Mouse (Mus musculus): ENCODE data around the gene Ubqln1.
"Not testable (repeated sequence)": the region's sequence is repeated elsewhere in the genome, so short reads cannot be mapped to it uniquely, and the experiment has no call there.

Ubqln1 gene

DNA sequence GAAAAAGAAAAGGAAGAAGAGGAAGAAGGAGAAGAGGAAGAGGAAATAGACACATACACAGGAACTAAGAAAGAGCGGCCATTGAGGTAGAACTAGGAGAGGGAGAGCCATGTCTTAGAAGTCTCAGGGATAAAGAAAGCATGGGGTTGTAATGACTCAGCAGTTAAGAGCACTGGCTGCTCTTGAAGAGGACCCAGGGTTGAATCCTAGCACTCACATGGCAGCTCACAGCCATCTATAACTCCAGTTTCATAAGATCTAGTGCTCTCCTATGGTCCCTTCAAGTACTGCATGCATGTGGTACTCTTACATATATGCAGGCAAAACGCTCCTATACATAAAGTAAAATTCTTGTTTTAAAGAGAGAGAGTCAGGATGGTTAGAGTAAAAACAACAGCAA is 59.4 kb downstream of the Ubqln1 start:
- DNase-seq (ENCODE audit: low read depth, low spot score) = no peak

DNA sequence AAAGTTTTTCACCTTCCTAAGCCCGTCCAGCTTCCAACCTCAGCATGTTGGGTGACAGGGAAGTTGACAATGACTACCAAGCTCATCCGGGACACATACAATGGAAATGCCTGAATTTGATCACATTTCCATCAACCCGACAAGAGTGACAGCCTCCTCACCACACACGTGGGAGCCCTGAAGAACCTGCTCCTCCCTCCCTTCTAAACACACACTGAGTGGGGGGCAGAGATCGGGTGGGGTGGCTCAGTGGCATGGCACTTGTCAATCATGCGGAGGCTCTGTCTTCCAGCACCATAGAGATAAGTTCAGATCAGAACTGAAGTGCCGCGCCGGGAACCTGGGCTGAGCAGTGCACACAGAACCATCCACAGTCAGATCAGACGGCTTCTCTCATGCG is 65.0 kb downstream of the Ubqln1 start:
- DNase-seq (ENCODE audit: low read depth, low spot score) = no peak

DNA sequence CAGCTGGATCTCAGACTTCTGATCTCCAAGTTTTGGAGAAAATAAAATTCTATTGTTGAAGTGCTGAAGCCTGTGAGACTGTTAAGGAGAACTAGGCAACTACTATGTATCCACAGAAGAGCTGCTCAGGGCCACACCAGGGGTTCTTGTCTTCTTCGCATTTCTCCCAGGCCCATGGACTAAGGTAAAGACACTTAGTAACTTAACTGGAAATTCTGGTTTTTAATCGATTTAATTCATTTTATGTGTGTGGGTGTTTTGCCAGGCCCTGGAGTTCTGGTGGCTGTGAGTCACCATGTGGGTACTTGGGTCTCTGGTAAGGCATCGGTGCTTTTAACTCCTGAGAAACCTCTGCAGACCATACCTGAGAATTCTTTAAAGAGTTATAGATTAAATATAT is 65.8 kb downstream of the Ubqln1 start:
- DNase-seq (ENCODE audit: low read depth, low spot score) = no peak

DNA sequence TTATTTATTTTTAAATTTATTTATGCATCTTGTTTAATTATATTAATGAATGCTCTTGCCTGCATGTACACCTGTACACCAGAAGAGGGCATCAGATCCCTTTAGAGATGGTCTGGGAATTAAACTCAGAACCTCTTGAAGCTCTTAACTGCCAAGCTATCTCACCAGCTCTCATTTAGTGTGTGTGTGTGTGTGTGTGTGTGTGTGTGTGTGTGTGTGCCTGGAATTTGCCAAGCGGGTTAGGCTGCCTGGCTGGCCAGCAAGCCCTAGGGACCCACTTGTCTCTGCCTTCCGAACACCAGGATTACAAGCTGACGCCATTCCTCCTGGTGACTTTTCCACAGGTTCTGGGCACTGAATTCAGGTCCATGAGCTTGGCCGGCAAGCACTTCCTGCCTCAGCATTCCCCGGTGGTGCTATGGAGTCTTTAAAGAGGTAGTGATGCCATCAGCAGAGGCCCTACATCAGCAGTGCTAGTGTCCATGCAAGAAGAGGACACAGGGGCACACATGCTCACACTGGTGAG is 66.4 kb downstream of the Ubqln1 start:
- DNase-seq (ENCODE audit: low read depth, low spot score) = no peak

DNA sequence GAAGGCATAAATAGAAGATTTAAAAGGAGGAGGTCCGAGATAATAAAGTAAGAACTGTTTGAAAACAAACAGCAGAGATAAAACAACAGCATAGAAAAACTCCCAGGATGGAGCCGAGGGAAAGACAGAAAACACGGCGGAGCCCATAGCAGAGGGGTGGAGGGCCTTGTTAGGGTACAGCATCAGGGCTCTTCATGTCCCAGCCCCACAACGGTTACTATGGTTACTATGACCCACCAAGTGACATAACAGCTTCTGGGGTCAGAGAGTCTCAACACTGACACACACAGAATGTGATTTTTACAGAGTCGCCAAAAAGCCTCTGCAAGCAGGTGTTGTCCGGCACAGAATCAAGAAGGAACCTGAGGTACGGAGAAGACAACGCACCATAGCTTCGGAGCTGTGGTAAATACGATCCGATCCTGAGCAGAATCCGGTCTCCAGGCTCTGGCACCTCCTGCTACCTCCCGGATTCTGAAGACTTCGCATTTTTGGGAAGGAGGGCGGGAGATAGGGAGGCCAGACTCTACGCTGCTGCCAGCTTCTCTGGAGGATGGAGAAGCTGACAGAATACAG is 67.1 kb downstream of the Ubqln1 start:
- no peak for DNase-seq (ENCODE audit: low read depth, low spot score)

DNA sequence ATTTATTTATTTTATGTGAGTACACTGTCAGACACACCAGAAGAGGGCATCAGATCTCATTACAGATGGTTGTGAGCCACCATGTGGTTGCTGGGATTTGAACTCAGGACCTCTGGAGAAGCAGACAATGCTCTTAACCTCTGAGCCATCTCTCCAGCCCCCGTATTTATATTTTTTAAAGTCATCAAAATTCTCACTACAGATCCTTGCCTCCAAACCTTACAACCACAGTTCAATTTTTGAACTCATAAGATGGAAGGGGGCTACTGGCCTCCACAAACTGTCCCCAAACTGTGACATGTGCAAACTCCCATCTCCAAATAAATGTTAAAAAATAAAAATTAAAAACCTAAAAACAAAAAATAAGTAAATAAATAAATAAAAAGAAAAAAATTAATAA is 67.7 kb downstream of the Ubqln1 start:
- DNase-seq (ENCODE audit: low read depth, low spot score) = no peak

DNA sequence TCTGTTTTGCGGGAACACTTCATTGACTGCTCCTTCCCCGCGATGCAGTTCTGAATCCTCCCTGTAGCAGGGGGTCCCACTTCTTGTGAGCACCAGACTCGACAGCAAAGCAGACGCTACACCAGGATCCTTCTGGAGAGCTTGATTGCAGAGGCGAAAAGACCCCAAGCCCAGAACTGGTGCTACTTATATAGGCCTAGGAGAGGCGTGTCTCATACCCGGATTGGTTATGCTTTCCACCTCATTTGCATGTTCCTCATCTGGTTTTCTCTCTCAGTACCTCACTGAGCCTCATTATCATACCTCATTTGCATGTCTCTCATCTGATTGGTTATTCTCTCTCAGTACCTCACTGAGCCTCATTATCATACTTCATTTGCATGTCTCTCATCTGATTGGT is 68.8 kb downstream of the Ubqln1 start:
- not testable (repeated sequence) for DNase-seq (ENCODE audit: low read depth, low spot score)

DNA sequence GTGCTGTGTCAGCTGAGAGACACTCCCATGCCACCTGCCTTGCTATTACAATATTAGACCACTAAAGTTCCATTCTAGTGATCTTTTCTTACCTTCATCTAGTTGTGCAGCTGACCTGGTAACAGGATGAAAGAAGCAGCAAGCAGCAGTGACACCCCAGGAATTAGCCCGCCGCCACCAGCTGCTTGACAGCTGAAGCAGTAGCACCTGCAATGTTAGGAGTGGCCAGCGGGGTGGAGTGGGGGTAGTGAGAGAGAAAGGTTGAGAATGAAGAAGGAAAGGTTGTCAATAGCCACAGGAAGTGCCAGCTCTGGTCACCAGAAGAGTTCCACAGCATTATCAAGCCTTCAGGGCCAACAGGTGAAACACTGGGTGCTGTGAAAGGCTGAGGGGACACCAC is 83.8 kb downstream of the Ubqln1 start:
- DNase-seq (ENCODE audit: low read depth, low spot score) = no peak

DNA sequence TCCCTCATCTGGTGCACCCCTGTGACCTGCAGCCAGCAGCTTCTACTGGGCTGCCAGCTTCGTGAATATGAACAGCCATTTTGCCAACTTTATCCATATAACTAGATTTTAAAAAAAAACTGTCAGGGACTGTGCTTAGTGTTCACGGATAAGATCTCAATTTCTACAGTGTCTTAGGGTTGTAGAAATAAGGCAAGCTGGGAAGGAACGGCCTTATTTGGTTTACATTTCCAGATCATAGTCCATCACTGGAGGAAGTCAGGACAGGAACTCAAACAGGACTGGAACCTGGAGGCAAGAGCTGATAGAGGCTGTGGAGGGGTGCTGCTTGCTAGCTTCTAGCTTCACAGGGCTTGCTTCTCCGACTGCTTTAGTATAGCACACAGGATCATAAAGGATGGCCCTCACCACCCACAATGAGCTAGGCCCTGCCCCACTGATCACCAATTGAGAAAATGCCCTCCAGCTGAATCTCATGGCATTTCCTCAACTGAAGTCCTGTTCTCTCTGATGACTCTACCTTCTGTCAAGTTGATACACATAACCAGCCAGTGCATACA is 85.7 kb downstream of the Ubqln1 start:
- no peak for DNase-seq (ENCODE audit: low read depth, low spot score)

DNA sequence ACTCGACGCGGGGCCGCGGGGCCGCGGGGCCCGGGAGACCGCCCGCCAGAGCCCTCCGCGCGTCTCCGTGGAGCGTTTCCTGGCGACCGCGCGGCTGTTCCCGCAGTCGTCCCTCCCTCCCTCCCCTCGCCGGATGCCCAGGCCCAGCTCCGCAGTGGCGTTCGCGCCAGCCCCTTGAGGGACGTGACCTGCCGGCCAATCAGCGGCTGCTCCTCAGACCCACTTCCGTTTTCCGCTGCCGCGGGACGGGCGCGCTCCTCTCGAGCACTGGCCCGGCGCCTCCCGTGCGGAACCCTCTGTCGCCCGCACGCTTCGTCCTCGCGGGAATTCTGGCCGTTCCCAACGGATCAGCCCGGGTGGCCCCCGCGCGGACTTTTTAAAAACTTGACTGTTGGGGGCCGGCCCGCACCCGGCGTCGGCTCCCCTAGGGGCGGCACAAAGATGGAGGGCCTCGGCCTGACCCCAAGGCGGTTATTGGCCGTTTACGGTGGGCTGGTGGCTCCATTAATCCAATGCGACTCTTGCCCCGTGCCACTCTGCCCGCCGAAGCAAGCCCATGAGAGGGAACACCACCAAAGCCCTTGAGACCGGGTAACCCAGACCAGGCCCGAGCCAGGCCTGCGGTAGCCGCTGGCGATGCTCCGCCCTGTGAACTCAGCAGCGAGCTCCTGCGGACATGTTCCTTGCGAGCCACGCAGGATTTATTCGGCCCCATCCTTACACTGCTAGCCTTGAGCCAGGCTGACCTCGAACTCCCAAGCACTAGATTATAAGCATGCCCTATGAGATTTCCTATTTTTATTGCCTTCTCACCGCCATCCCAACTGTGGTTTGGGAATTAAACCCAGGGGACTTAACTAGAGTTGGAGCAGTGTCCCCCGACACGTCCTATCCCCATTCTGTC is 86.4 kb downstream of the Ubqln1 start:
- DNase-seq (ENCODE audit: low read depth, low spot score) = peak; percentile 98

DNA sequence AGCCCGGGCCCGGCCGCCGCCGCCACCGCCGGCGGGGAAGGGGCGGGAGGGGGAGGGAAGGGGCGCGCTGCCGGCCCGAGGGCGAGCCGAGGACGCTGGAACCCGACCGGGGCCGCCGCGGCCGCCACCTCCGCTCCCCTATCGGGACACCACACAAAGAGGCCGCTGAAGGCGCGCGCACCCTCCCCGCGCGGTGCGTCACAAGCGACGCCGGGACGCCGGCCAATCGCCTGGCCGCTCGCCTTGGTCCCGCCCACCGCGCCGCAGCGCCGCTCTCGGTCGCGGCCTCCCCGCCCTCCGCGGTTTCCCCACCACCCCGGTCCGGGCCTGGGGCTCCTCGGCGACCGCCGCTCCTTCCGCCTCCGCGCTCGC is 87.1 kb downstream of the Ubqln1 start, which contains the start of gene Hnrnpa0:
Gene Hnrnpa0, minus strand, starts transcription at position 161 of the 372 bp plus-strand sequence.
- peak; percentile 95 for DNase-seq (ENCODE audit: low read depth, low spot score)

DNA sequence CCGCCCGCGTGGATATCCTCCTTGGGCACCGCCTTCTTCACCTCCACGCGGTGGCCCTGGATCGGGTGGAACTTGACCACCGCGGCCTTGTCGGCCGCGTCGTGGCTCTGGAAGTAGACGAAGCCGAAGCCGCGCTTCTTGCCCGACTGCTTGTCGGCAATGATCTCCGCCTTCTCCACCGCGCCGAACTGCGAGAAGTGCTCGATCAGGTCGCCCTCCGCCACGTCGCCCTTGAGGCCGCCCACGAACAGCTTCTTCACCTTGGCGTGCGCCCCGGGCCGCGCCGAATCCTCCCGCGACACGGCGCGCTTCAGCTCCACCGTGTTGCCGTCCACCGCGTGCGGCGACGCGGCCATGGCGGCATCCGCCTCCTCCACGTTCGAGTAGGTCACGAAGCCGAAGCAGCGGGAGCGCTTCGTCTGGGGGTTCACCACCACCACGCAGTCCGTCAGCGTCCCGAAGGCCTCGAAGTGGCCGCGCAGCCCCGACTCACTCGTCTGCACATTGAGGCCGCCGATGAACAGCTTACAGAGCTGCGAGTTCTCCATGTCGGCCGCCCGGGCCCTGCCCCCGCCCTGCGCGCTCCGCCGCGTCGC is 87.6 kb downstream of the Ubqln1 start:
- peak; percentile 47 for DNase-seq (ENCODE audit: low read depth, low spot score)

DNA sequence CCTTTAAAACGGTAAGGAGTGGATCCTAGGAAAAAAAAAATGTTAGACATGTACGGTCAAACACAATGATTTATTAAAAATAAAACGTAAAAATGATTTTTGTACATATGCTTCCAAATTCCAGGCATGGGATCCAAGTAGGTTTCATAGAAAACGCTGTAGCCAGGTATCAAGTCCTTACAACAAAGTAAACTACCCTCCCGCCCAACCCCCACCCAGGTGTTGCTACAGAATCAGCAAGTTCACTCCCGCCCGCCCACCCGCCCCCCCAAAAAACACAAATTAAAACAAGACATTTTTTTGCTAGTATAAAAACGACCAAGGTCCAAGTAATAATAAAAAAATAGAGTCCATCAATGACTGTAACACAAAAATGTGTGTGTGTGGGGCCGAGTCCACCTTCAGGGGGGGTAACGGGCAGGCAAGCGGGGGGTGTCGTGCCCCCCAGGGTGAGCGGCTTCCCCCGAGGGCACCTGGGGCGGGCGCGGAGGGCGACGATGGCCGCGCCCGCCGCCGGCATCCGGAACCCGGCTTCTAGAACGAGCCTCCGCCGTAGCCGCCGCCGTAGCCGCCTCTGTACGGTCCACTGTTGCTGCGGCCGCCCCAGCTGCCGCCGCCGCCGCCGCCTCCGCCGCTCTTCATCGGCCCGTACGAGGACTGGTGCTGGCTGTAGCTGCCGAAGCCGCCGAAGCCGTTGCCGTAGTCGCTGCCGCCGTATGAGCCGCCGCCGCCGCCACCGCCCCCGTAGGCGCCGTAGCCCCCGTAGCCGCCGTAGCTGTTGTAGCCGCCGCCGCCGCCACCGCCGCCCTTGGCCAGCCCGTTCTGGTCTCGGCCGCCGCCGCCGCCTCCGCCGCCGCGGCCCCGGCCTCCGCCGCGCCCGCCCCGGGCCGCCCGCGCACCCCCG is 88.3 kb downstream of the Ubqln1 start:
- no peak for DNase-seq (ENCODE audit: low read depth, low spot score)

Data from skeletal muscle tissue, adult 2 months (tissue).